Mouse (Mus musculus) bone marrow, adult 2 months (tissue): ENCODE measurements around the gene Herpud1. TPM values are rescaled to one million over a fixed set of nuclear protein-coding genes. Genes with fewer than 3 reads are reported as not detected.

Source experiments
- H3K27ac ChIP-seq: fragments of 200-500 bp; 2 replicates; pipeline ENCODE4 v1.5.1; 2012; ENCODE audit warnings: low read depth, mild to moderate bottlenecking, control low read depth, inconsistent platforms, low read length; ENCODE audit not compliant: control insufficient read depth, poor library complexity, insufficient read depth
- H3K4me1 ChIP-seq: fragments of 200-500 bp; 2 replicates; pipeline ENCODE4 v1.6.1; 2011; ENCODE audit warnings: low read length; ENCODE audit not compliant: control insufficient read depth, insufficient read depth
- H3K4me3 ChIP-seq: fragments of 200-500 bp; replicated peaks from 2 replicates; pipeline ENCODE3; 2011; ENCODE audit warnings: mild to moderate bottlenecking, low read depth, low read length, control low read depth; ENCODE audit not compliant: control insufficient read depth
- CTCF ChIP-seq: fragments of 200-500 bp; IDR thresholded peaks from 2 replicates; pipeline ENCODE4 v1.5.1; 2011; ENCODE audit warnings: low read length, control low read depth; ENCODE audit not compliant: control insufficient read depth, insufficient read depth
- POLR2A ChIP-seq: fragments of 200-500 bp; IDR thresholded peaks from 2 replicates; pipeline ENCODE4 v1.6.1; 2011; ENCODE audit warnings: low read depth, mild to moderate bottlenecking, control low read depth, low read length, borderline replicate concordance; ENCODE audit not compliant: control insufficient read depth
- WGBS: fragments of 180-500 bp; shearing (Covaris S2); methylation state at CpG from one replicate; pipeline ENCODE4 v1.1.7; 2018; 5-methylcytosine and 5-hydroxymethylcytosine counted together
- polyA plus RNA-seq: library from polyadenylated mRNA; stranded (reverse); fragments of >200 nt; gene quantifications from 2 replicates; pipeline ENCODE4 v1.2.4, GENCODE M21; 2011; ENCODE audit warnings: low replicate concordance; ENCODE audit not compliant: missing spikeins, insufficient read depth, insufficient read length

Gene Herpud1
- polyA plus RNA-seq, 1 experiment, result 69.2 TPM

GRCm38 (mm10) chr8:94439691-94440090 is 53.5 kb downstream of the Herpud1 start:
- no peak for TF ChIP-seq CTCF
- no peak for TF ChIP-seq POLR2A
- Histone ChIP-seq H3K27ac (no peak overlapping the region), H3K4me1 (no peaks in the 10 kb centered on the region; the same call in 1 of the 2 replicates), H3K4me3 (no peak overlapping the region)

DNA sequence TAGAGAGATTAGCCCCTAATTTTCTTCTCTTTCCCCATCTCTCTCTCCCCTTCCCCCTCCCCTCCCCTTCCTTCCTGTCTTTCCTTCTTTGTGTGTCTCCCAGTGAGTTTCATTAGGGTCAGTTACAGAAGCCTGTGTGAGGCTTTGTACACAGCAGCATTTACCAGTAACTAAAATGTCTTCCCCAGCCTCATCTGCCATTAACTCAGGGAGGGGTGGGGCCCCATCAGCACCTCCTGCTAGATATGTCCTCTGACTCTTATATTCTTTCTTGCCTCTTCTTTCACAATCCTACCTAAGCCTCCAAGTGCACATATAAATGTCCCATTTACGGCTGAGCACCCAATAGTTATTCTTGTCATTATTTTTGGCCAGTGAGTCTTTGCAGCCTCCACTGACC is 54.2 kb downstream of the Herpud1 start:
- WGBS, result 68% methylated on average over 1 of the region's 1 CpGs
- TF ChIP-seq POLR2A (no peak), CTCF (no peak)

GRCm38 (mm10) chr8:94441686-94442085 is 55.4 kb downstream of the Herpud1 start:
- WGBS, result 67% methylated on average over 1 of the region's 1 CpGs
- Histone ChIP-seq H3K4me1 (no peaks in the 10 kb centered on the region; the same call in 1 of the 2 replicates), H3K4me3 (no peak overlapping the region), H3K27ac (no peak overlapping the region)
- TF ChIP-seq CTCF, result no peak
- no peak for TF ChIP-seq POLR2A

More for the DNA sequence above, 54.2 kb downstream of the Herpud1 start:
- Histone ChIP-seq H3K4me1 (no peaks in the 10 kb centered on the region; the same call in 1 of the 2 replicates), H3K4me3 (no peak overlapping the region), H3K27ac (no peak overlapping the region)

DNA sequence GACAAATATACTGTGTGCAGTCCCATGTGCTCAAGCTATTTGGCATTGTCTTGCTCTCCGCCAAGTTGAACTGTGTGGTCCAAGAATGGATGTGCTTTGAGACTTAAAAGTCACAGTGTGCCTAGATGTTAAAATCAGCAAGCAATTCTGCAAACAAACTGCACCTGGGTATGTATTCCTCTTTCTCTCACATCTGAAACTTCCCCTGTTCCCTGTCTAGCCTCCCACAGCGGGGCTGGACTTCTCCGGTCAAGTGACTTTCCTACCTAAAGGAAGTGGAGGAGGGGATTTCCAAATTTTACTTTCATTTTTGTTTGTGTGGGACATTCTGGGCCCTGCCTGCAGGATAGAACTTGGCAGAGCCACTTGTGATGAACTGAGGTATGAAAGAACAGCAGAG is 56.9 kb downstream of the Herpud1 start:
- 40% methylated on average over 3 of the region's 3 CpGs for WGBS
- TF ChIP-seq POLR2A (no peak), CTCF (no peak)

GRCm38 (mm10) chr8:94444480-94444879 is 58.2 kb downstream of the Herpud1 start:
- no peak overlapping the region for H3K4me3 ChIP-seq
- TF ChIP-seq POLR2A (no peak), CTCF (no peak)
- WGBS, result 79% methylated on average over 2 of the region's 2 CpGs
- no peak overlapping the region for H3K27ac ChIP-seq
- no peaks in the 10 kb centered on the region; the same call in 1 of the 2 replicates for H3K4me1 ChIP-seq

More for the DNA sequence above, 56.9 kb downstream of the Herpud1 start:
- no peak overlapping the region for H3K27ac ChIP-seq
- no peak overlapping the region for H3K4me3 ChIP-seq
- H3K4me1 ChIP-seq, result no peaks in the 10 kb centered on the region; the same call in 1 of the 2 replicates

Other genes starting within 250 kb of the Herpud1 start
- gene Mt4, start 249.2 kb upstream of the Herpud1 start, polyA plus RNA-seq, result not detected in 2 replicates
- 3.0 TPM in 1 of 2 replicates, not detected in the other for gene Mt3, start 233.8 kb upstream of the Herpud1 start, polyA plus RNA-seq
- 102 and 809 TPM in 2 replicates for gene Mt2, start 213.8 kb upstream of the Herpud1 start, polyA plus RNA-seq
- gene Mt1, start 207.4 kb upstream of the Herpud1 start, polyA plus RNA-seq, result 188 and 700 TPM in 2 replicates
- gene Nup93, start 171.9 kb upstream of the Herpud1 start, polyA plus RNA-seq, result 19.5 and 21.3 TPM in 2 replicates
- 4.4 and 11.8 TPM in 2 replicates for gene Slc12a3, start 57.2 kb upstream of the Herpud1 start, polyA plus RNA-seq
- gene Nlrc5, start 47.9 kb downstream of the Herpud1 start, polyA plus RNA-seq, result 16.5 TPM in 2 replicates
- gene Cpne2, start 146.6 kb downstream of the Herpud1 start, polyA plus RNA-seq, result 23.4 and 36.1 TPM in 2 replicates
- 8.7 and 9.5 TPM in 2 replicates for gene Rspry1, start 215.5 kb downstream of the Herpud1 start, polyA plus RNA-seq
- gene Fam192a, start 215.6 kb downstream of the Herpud1 start, polyA plus RNA-seq, result 42.7 and 45.8 TPM in 2 replicates